Mouse (Mus musculus): ENCODE data around the gene Kdm6b. TPM values are rescaled to one million over a fixed set of nuclear protein-coding genes. Genes with fewer than 3 reads are reported as not detected.

The Kdm6b gene
- polyA plus RNA-seq, 1 experiment from 2014 or later: 42.0 TPM

DNA sequence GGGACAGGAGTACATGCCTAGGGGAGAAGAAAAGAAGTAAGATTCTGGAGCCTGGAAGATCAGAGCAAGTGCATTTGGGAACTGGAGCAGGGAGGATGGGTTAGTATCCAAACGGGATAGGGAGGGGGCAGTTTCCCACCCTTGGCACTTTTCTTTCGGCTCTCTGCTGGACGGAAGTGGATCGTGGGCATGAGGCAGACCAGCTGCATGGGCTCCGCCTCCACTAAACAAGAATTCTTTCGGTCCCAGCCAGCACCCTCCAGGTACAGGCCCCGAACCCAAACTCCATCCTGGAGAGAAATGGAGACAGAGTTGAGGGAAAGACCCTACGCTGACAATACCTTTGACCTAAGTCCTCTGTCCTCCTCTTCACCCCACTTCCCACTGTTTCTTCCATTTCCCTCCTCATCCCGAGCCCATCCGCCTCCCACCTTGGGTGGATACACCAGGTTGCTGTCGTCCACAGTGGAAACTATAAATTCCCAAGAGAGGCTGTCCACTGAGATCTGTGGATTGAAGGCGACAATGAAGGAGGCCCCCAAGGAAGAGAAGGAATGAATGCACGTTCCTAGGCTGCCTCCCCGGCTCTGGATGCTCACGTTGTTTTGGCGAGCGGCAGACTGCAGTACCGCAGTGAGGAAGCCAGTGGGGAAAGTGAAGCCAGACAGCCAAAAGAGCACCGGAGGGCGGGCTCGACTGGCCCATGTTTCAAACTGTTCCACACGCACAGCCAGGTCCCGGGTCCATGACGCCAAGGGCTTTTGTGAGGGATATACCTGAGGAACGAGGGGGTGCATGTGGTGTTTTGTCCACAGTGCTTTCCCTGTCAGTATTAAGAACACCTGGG is 7.9 kb upstream of the Kdm6b start:
- 12% methylated on average over 25 of the region's 25 CpGs for WGBS
- ATAC-seq (ENCODE audit: insufficient read depth, low FRiP score, low TSS enrichment) (no peak), DNase-seq (ENCODE audit: low spot score) (no peak)
- Histone ChIP-seq H3K27me3 (ENCODE audit: control insufficient read depth, insufficient read depth, low read length) (peaks cover 16% of the 10 kb centered on the region), H3K4me1 (ENCODE audit: control insufficient read depth, insufficient read depth, low read length) (peaks cover 22% of the 10 kb centered on the region), H3K4me2 (ENCODE audit: low read depth) (peak overlapping the region; percentile 63), H3K4me3 (ENCODE audit: low read depth, low read length) (no peak overlapping the region), H3K27ac (ENCODE audit: low read depth, low read length) (no peak overlapping the region), H3K9me3 (ENCODE audit: control insufficient read depth, low read length) (no peaks in the 10 kb centered on the region), H3K9ac (ENCODE audit: low read length) (no peak overlapping the region), H3K36me3 (ENCODE audit: control insufficient read depth, insufficient read depth, low read length) (no peaks in the 10 kb centered on the region)

DNA sequence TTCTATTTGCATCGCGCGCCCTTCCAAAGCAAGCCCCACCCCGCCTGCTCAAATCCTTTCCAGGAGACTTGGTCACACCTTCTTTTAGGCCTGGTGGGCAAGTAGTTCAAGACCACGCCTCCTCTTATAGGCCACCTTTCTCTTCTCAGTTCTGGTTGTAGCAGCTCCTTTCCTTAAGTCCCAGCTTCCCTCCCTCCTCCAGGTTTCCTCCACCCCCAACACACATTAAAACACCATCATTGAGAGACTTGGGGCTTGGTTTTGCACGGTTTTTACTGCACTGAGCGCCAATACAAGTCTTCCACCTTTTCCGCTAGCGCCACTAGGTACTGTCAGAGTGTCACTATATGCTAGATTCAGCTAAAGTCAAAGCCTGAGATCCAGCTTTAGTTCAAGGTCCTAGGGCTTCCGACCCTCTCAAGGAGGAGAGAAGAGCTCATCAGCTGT is 7.1 kb upstream of the Kdm6b start:
- Histone ChIP-seq H3K36me3 (ENCODE audit: control insufficient read depth, insufficient read depth, low read length) (no peaks in the 10 kb centered on the region), H3K4me1 (ENCODE audit: control insufficient read depth, insufficient read depth, low read length) (peaks cover 22% of the 10 kb centered on the region), H3K4me2 (ENCODE audit: low read depth) (peak overlapping the region; percentile 63), H3K4me3 (ENCODE audit: low read depth, low read length) (peak overlapping the region; percentile 81; the same call in 1 of the 2 replicates), H3K9me3 (ENCODE audit: control insufficient read depth, low read length) (no peaks in the 10 kb centered on the region), H3K27me3 (ENCODE audit: control insufficient read depth, insufficient read depth, low read length) (peaks cover 16% of the 10 kb centered on the region), H3K9ac (ENCODE audit: low read length) (peak overlapping the region; percentile 20; the same call in 1 of the 2 replicates), H3K27ac (ENCODE audit: low read depth, low read length) (no peak overlapping the region)
- ATAC-seq (ENCODE audit: insufficient read depth, low FRiP score, low TSS enrichment): no peak
- WGBS: 7% methylated on average over 10 of the region's 10 CpGs
- no peak for DNase-seq (ENCODE audit: low spot score)

DNA sequence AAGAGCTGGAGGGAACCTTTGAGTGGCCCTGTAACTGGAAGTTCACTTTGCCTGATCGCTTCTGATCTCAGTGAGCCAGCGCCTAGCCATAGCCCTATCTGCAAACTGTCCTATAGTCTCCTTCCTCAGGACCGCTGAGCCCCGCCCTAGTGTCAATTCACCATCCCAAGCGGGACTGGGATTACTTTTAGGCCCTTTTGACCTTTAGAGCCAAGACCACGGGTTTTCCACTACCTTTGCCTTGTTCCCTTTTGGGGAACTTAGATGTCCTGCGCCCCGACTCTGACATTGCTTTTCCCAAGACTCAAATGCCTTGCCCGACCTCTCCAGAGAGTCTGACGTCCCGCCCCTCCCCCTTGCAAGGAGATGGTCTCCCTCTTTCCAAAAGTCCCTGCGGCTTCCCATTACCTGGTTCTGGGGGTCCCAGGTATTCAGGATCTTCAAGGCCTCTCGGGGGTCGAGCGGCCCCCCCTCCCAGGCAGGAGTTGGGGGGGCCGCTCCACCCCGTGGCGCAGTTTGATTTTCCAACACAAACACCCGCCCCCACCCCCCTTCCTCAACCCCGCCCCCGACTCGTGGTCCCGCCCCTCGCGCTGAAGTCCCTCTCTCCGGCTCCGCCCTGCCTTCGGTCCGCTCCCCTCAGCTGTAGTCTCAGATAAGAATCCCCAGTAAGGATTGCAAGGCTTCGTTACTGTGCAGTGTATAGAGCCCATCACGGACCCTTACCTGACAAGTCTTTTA is 6.5 kb upstream of the Kdm6b start:
- Histone ChIP-seq H3K27ac (ENCODE audit: low read depth, low read length) (peak overlapping the region; percentile 54), H3K4me3 (ENCODE audit: low read depth, low read length) (peak overlapping the region; percentile 81), H3K36me3 (ENCODE audit: control insufficient read depth, insufficient read depth, low read length) (no peaks in the 10 kb centered on the region), H3K4me2 (ENCODE audit: low read depth) (peak overlapping the region; percentile 63), H3K9me3 (ENCODE audit: control insufficient read depth, low read length) (no peaks in the 10 kb centered on the region), H3K9ac (ENCODE audit: low read length) (peak overlapping the region; percentile 41), H3K27me3 (ENCODE audit: control insufficient read depth, insufficient read depth, low read length) (peaks cover 16% of the 10 kb centered on the region), H3K4me1 (ENCODE audit: control insufficient read depth, insufficient read depth, low read length) (peaks cover 25% of the 10 kb centered on the region)
- DNase-seq (ENCODE audit: low spot score) (peak; percentile 49), ATAC-seq (ENCODE audit: insufficient read depth, low FRiP score, low TSS enrichment) (no peak)
- WGBS: under 1% methylated on average over 30 of the region's 31 CpGs

DNA sequence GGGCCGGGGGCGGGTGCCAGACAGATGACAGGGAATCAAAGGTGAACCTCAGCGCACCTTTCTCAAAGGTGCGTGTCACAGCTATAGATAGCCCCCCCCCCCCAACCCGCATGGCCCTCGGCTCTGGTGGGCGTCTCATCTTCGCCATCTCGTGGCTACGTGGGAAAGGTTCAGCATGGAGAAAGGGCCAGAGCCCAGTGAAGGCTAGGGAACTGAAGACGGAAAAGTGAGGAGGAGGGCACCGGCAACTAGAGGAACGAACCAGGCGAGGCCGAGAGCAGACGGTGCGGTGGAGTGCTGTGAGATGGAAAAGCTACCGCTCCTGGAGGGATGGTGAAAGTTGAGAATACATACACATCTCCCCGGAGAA is 6.0 kb upstream of the Kdm6b start:
- Histone ChIP-seq H3K36me3 (ENCODE audit: control insufficient read depth, insufficient read depth, low read length) (no peaks in the 10 kb centered on the region), H3K4me1 (ENCODE audit: control insufficient read depth, insufficient read depth, low read length) (peaks cover 30% of the 10 kb centered on the region), H3K4me2 (ENCODE audit: low read depth) (peak overlapping the region; percentile 63), H3K27ac (ENCODE audit: low read depth, low read length) (peak overlapping the region; percentile 54), H3K9ac (ENCODE audit: low read length) (peak overlapping the region; percentile 41), H3K27me3 (ENCODE audit: control insufficient read depth, insufficient read depth, low read length) (peaks cover 16% of the 10 kb centered on the region), H3K9me3 (ENCODE audit: control insufficient read depth, low read length) (no peaks in the 10 kb centered on the region), H3K4me3 (ENCODE audit: low read depth, low read length) (peak overlapping the region; percentile 81)
- WGBS: under 1% methylated on average over 19 of the region's 19 CpGs
- DNase-seq (ENCODE audit: low spot score): peak; percentile 54
- no peak for ATAC-seq (ENCODE audit: insufficient read depth, low FRiP score, low TSS enrichment)

DNA sequence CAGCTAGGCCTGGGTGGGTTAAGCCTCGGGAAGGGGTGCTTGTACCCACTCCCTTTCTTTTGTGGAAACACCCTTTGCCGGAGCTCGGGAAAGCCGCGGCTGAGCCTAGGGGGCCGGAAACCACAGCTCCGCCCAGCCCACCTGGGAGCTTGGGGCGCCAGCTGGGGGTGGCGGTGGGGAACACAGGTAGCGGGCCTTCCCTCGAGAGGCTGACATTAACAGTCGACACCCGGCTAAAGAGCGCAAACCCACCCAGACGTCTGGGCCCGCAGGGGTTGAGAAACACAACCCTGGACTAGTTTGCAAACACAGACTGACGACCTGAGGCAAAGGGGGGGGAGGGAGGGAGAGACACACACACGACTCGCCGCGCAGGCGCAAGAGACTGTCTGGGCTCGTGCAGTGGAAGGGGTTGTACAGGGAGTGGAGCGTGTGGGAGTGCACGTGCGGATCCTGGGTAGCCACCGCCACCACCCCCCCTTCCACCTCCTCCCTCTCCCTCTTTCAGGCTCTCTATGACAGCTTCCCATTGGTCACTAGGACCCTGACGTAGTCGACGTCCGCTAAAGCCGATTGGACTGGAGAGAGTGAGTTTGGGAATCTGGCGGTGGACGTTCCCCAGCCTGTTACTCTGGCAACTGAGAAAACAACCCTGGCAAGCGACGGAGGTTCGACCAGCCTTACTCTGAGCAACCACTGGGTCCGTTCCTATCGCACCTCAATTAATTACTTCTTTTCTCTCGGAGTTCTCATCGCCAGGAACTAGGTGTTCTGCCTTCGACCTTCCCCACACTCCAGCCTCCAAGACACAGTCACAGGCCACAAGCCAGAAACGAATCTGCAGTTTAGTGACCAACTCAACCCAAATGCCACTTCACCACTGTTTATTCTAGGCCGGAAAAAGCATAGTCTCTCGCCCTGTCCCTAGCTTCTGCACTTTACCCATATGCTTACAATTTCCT is 5.3 kb upstream of the Kdm6b start:
- Histone ChIP-seq H3K9me3 (ENCODE audit: control insufficient read depth, low read length) (no peaks in the 10 kb centered on the region), H3K4me3 (ENCODE audit: low read depth, low read length) (peak overlapping the region; percentile 81), H3K36me3 (ENCODE audit: control insufficient read depth, insufficient read depth, low read length) (no peaks in the 10 kb centered on the region), H3K9ac (ENCODE audit: low read length) (peak overlapping the region; percentile 77), H3K27me3 (ENCODE audit: control insufficient read depth, insufficient read depth, low read length) (peaks cover 16% of the 10 kb centered on the region), H3K4me2 (ENCODE audit: low read depth) (peak overlapping the region; percentile 97), H3K4me1 (ENCODE audit: control insufficient read depth, insufficient read depth, low read length) (peaks cover 37% of the 10 kb centered on the region), H3K27ac (ENCODE audit: low read depth, low read length) (peak overlapping the region; percentile 100)
- ATAC-seq (ENCODE audit: insufficient read depth, low FRiP score, low TSS enrichment) (peak; percentile 85), DNase-seq (ENCODE audit: low spot score) (peak; percentile 97)
- WGBS: under 1% methylated on average over 44 of the region's 45 CpGs

DNA sequence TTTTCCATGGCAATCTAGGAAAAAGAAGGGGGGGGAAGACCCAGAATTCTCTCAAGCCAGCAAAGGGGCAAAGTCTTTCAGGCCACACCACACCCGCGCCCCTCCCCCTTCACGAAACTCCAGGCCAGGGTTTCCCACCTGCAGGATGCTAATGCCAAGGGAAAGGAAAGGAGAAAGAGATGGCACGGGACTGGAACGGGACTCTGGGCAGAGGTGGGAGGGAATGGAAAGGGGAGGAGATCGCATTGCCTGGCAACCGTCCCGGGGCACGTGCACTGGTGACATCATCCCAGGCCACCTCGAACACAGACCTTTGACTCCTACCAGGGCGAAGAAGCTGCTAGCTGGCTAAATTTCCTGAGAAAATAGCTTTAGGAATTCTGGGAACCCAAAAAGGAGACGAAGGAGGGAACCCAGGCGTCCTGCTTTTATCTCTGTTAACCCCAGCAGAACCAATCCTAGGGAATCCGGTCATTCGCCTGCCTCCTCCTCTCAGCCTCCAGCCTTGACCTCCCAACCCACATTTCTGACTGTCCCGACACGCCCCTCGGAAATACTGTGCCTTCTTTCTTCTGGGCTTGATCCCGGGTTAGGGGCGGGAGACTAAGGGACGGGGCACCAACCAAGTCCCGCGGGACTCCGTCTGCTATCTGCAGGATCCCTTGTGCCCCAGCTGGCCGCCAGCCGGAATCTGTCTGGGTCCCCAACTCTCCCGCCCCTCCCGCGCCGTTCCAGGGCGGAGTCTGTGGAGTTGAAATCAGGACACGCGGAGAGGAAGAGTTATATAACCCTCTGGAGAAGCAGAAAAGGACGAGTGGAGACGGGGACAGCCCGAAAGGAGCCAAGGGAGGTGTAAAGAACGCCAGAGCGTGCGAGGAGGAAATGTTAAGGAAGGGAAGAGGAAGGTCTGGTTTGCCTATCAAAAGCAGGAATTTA is 4.2 kb upstream of the Kdm6b start:
- H3K4me3 ChIP-seq (ENCODE audit: low read depth, low read length): peak overlapping the region; percentile 81
- peak; percentile 24; the same call in 1 of the 2 replicates for ATAC-seq (ENCODE audit: insufficient read depth, low FRiP score, low TSS enrichment)
- DNase-seq (ENCODE audit: low spot score): peak; percentile 92
- no peaks in the 10 kb centered on the region for H3K9me3 ChIP-seq (ENCODE audit: control insufficient read depth, low read length)
- H3K4me1 ChIP-seq (ENCODE audit: control insufficient read depth, insufficient read depth, low read length): peaks cover 47% of the 10 kb centered on the region
- under 1% methylated on average over 39 of the region's 39 CpGs for WGBS
- H3K4me2 ChIP-seq (ENCODE audit: low read depth): peak overlapping the region; percentile 97
- H3K27ac ChIP-seq (ENCODE audit: low read depth, low read length): peak overlapping the region; percentile 100
- peaks cover 14% of the 10 kb centered on the region for H3K27me3 ChIP-seq (ENCODE audit: control insufficient read depth, insufficient read depth, low read length)
- H3K36me3 ChIP-seq (ENCODE audit: control insufficient read depth, insufficient read depth, low read length): no peaks in the 10 kb centered on the region; the same call in 1 of the 2 replicates
- H3K9ac ChIP-seq (ENCODE audit: low read length): peak overlapping the region; percentile 77

DNA sequence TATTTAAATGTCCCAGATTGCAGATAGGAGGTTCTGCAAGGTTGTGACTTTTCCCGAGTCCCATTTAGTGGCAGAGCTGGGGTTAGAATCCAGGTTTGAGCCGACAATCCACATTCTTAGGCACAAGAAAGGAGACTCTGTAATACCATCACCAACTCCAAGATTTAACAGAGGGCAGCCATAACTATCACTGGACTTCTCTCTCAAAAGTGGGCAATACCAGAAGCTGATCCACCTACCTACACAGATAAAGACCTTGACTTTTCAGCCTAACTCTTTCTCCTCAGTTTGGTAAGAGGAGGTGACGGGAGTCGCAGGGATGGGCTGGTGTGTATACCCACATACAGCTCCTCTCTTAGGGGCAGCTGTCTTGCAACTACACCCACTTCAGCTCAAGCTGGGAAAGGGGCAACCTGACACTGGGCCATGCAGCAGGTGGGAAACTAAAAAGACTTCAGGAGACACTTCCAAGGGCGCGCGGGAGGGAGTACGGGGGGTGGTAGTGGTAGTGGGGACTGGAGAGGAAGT is 3.5 kb upstream of the Kdm6b start:
- no peak for DNase-seq (ENCODE audit: low spot score)
- no peaks in the 10 kb centered on the region for H3K9me3 ChIP-seq (ENCODE audit: control insufficient read depth, low read length)
- no peak for ATAC-seq (ENCODE audit: insufficient read depth, low FRiP score, low TSS enrichment)
- peaks cover 54% of the 10 kb centered on the region for H3K4me1 ChIP-seq (ENCODE audit: control insufficient read depth, insufficient read depth, low read length)
- H3K36me3 ChIP-seq (ENCODE audit: control insufficient read depth, insufficient read depth, low read length): no peaks in the 10 kb centered on the region; the same call in 1 of the 2 replicates
- H3K27me3 ChIP-seq (ENCODE audit: control insufficient read depth, insufficient read depth, low read length): peaks cover 12% of the 10 kb centered on the region
- peak overlapping the region; percentile 97 for H3K4me2 ChIP-seq (ENCODE audit: low read depth)
- under 1% methylated on average over 8 of the region's 8 CpGs for WGBS
- peak overlapping the region; percentile 81 for H3K4me3 ChIP-seq (ENCODE audit: low read depth, low read length)
- no peak overlapping the region for H3K9ac ChIP-seq (ENCODE audit: low read length)
- peak overlapping the region; percentile 100 for H3K27ac ChIP-seq (ENCODE audit: low read depth, low read length)
